Mouse (Mus musculus): ENCODE measurements around the gene Pkn1. TPM values are rescaled to one million over a fixed set of nuclear protein-coding genes. Genes with fewer than 3 reads are reported as not detected.

The Pkn1 gene
- total and polyA plus RNA-seq, 2 experiments from 2014 or later: 14.2 to 44.2 TPM

DNA sequence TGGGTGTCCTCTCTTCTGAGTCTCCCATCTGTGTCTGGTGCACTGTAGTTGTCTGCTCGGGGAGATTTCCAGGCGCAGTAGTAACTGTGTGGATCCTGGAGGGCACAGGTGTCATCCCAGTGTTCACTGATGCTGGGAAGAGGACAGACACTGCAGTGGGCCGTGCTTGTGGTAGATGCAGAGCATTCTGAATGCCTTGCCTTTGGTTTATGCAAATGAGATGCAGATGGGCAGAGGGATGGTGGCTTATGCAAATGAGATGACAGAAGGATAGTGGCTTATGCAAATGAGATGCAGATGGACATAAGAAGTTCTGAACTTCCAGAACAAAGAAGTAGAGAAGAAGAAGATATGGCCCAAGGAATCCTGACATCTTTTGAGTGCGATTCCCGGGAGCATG is 32.9 kb upstream of the Pkn1 start:
- ATAC-seq (ENCODE audit: insufficient read depth, low read depth): no peak
- 82% methylated on average over 5 of the region's 5 CpGs for WGBS
- no peak for TF ChIP-seq CTCF (IDR thresholded peaks at IDR 0.05; ENCODE audit: low read depth)
- no peak for TF ChIP-seq EP300 (IDR thresholded peaks at IDR 0.05; ENCODE audit: low read depth)
- Histone ChIP-seq H3K4me2 (ENCODE audit: low read depth, low read length) (no peak overlapping the region), H3K9me3 (replicated peaks; ENCODE audit: control insufficient read depth, low read length) (no peaks in the 10 kb centered on the region), H3K27ac (ENCODE audit: low read depth) (no peak overlapping the region), H3K36me3 (replicated peaks; ENCODE audit: control insufficient read depth, insufficient read depth, low read length) (peaks cover 69% of the 10 kb centered on the region), H3K4me3 (ENCODE audit: low read depth, low read length) (no peak overlapping the region), H3K27me3 (ENCODE audit: control insufficient read depth, insufficient read depth, low read length) (no peaks in the 10 kb centered on the region), H3K9ac (replicated peaks; ENCODE audit: low read depth, low read length) (no peak overlapping the region), H3K4me1 (ENCODE audit: control insufficient read depth, insufficient read depth) (no peaks in the 10 kb centered on the region)
- no peak for DNase-seq (ENCODE audit: low spot score)

DNA sequence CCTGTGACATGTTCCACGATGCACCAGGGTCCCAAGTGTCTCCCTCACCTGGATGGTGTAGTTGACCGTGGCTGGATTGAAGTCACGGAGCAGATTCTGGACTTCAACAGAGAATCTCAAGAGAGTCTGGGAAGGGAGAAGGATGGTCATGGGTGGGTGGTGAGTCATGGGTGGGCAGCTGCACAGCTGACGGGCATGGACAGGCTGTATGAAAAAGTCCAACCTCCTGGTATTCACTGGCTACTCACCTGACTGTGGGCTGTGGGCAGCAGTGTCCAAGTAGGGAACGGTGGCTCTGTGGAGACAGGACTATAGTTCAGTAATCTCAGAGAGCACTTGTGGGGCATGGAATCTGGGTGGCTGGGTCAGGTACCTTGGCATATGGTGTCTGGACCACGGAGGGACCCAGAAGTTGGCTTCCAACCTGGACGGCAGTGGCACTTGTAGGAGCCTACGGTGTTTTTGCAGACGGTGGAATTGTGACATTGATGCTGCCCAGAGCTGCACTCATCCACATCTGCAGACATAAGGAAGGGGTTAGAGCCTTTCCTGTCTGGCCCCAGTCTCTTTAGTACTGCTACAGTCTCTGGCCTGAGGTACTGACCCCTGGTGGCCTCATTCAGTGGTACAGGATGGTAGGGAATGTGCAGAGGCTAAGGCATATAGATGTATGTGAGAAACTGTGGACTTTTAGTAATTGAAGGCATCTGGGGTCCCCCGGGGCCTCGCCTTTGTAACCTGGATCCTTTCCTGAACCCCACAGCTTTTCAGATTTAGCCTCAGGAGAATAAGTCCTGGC is 30.2 kb upstream of the Pkn1 start:
- ATAC-seq (ENCODE audit: insufficient read depth, low read depth): peak; percentile 62; the same call in 1 of the 2 replicates

DNA sequence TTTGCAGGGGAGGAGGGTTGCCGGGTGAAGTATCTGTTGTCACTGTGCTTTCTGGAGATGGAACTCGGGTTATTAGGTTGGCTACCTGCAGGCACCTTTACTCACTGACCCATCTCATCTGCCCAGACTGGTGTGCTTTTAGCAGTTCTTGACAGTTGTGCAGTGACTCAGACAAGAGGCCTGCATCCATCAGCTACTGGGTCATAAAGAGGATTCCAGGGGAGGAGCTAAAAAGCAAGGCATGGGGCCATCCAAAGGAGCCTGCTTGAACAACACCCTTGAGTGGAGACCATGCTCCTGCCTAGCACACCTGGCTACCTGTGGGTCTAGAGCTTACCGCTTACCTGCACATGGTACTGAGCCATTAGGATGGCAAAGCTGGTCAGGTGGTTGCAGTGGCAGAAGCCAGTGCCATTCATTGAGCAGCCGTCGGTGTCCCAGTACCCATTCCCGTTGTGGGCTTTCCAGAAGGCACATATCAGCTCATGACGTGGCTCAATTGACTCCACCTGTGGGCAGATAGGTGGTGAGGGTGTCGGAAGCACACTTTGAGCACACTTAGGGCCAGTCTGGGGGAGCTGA is 26.6 kb upstream of the Pkn1 start:
- DNase-seq (ENCODE audit: low spot score) (no peak), ATAC-seq (ENCODE audit: insufficient read depth, low read depth) (no peak)
- WGBS: 90% methylated on average over 8 of the region's 8 CpGs
- Histone ChIP-seq H3K9me3 (replicated peaks; ENCODE audit: control insufficient read depth, low read length) (no peaks in the 10 kb centered on the region), H3K4me3 (ENCODE audit: low read depth, low read length) (no peak overlapping the region), H3K27ac (ENCODE audit: low read depth) (no peak overlapping the region), H3K9ac (replicated peaks; ENCODE audit: low read depth, low read length) (no peak overlapping the region), H3K36me3 (replicated peaks; ENCODE audit: control insufficient read depth, insufficient read depth, low read length) (peaks cover 92% of the 10 kb centered on the region), H3K27me3 (ENCODE audit: control insufficient read depth, insufficient read depth, low read length) (no peaks in the 10 kb centered on the region), H3K4me1 (ENCODE audit: control insufficient read depth, insufficient read depth) (no peaks in the 10 kb centered on the region), H3K4me2 (ENCODE audit: low read depth, low read length) (no peak overlapping the region)
- TF ChIP-seq CTCF (IDR thresholded peaks at IDR 0.05; ENCODE audit: low read depth): no peak
- no peak for TF ChIP-seq EP300 (IDR thresholded peaks at IDR 0.05; ENCODE audit: low read depth)

More for the DNA sequence above, 30.2 kb upstream of the Pkn1 start:
- DNase-seq (ENCODE audit: low spot score): no peak
- H3K36me3 ChIP-seq (replicated peaks; ENCODE audit: control insufficient read depth, insufficient read depth, low read length): peaks cover 89% of the 10 kb centered on the region
- H3K27me3 ChIP-seq (ENCODE audit: control insufficient read depth, insufficient read depth, low read length): no peaks in the 10 kb centered on the region
- H3K4me1 ChIP-seq (ENCODE audit: control insufficient read depth, insufficient read depth): no peaks in the 10 kb centered on the region
- H3K27ac ChIP-seq (ENCODE audit: low read depth): no peak overlapping the region
- no peak overlapping the region for H3K9ac ChIP-seq (replicated peaks; ENCODE audit: low read depth, low read length)
- no peak overlapping the region for H3K4me3 ChIP-seq (ENCODE audit: low read depth, low read length)
- no peaks in the 10 kb centered on the region for H3K9me3 ChIP-seq (replicated peaks; ENCODE audit: control insufficient read depth, low read length)
- WGBS: 67% methylated on average over 11 of the region's 11 CpGs
- no peak for TF ChIP-seq EP300 (IDR thresholded peaks at IDR 0.05; ENCODE audit: low read depth)
- TF ChIP-seq CTCF (IDR thresholded peaks at IDR 0.05; ENCODE audit: low read depth): peak; percentile 72
- no peak overlapping the region for H3K4me2 ChIP-seq (ENCODE audit: low read depth, low read length)

DNA sequence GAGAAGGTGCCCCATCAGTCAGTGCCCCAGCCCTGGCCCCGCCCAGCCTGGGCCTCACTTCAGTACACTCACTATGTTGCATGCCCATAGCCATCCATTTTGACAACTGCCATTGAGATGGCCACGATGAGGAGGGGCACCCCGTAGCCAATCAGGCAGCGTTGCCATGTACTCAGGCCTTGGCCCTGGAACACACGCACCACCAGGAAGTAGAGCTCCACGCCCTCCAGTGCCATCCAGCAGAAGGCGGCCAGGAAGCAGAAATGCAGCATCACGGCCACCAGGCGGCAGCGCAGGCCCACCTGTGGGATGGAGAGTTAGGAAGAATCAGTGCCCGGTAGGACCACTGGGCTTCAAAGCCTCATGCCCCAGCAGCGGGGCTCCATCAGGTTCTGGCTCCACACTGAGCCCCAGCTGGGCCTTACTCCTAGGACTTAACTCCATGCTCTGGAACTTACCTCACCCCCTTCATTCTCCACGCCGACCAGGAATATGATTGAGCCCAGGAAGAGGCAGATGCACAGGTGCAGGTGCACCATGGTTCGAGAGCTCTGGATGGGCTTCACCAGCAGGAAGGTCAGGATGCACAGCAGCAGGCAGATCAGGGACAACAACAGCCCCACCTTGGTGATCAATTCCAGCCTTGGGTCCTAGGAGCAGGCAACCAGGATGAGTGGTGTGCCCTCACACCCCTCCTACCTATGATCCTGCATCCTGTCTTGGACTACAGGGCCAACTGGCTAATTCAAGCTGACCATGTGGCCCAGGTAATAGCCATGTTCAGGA is 25.9 kb upstream of the Pkn1 start:
- no peaks in the 10 kb centered on the region for H3K4me1 ChIP-seq (ENCODE audit: control insufficient read depth, insufficient read depth)
- H3K9me3 ChIP-seq (replicated peaks; ENCODE audit: control insufficient read depth, low read length): no peaks in the 10 kb centered on the region
- no peak overlapping the region for H3K9ac ChIP-seq (replicated peaks; ENCODE audit: low read depth, low read length)
- WGBS: 40% methylated on average over 15 of the region's 15 CpGs
- DNase-seq (ENCODE audit: low spot score) (peak; percentile 74), ATAC-seq (ENCODE audit: insufficient read depth, low read depth) (peak; percentile 67)
- H3K4me3 ChIP-seq (ENCODE audit: low read depth, low read length): no peak overlapping the region
- no peaks in the 10 kb centered on the region for H3K27me3 ChIP-seq (ENCODE audit: control insufficient read depth, insufficient read depth, low read length)
- peaks cover 92% of the 10 kb centered on the region for H3K36me3 ChIP-seq (replicated peaks; ENCODE audit: control insufficient read depth, insufficient read depth, low read length)
- H3K4me2 ChIP-seq (ENCODE audit: low read depth, low read length): no peak overlapping the region
- H3K27ac ChIP-seq (ENCODE audit: low read depth): no peak overlapping the region
- TF ChIP-seq CTCF (IDR thresholded peaks at IDR 0.05; ENCODE audit: low read depth) (peak; percentile 96), EP300 (IDR thresholded peaks at IDR 0.05; ENCODE audit: low read depth) (no peak)

DNA sequence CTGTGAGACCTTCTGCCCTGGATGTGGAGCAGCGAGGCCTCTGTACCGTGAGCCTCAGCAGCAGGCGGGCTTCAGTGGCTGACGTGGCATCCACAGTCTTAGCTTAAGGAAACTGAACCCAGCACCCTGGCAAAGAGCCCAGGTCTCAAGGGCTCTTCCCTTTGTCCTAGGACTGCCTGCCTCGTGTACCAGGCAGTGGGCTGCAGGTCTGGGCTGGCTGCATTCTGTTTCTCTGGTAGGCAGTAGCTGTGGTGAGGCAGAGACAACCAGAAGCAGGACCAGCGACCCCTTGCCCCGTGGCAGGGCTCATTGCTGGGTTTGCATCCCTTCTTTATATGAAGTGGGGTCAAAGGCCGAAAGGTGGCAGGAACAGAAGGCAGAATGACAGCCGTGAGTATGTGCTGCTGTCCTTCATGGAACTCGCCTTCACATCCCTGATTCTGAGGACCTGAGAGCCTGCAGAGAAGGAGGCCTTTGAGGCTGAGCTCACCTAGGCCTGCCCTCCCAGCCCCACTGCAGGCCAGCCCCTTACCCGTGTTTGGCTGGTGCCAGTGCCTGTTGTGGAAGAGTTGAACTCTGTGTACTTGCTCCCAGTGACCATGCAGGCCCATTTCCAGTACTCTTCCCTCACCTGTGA is 24.6 kb upstream of the Pkn1 start:
- TF ChIP-seq EP300 (IDR thresholded peaks at IDR 0.05; ENCODE audit: low read depth): no peak
- TF ChIP-seq CTCF (IDR thresholded peaks at IDR 0.05; ENCODE audit: low read depth): no peak
- Histone ChIP-seq H3K4me2 (ENCODE audit: low read depth, low read length) (no peak overlapping the region), H3K4me1 (ENCODE audit: control insufficient read depth, insufficient read depth) (no peaks in the 10 kb centered on the region), H3K36me3 (replicated peaks; ENCODE audit: control insufficient read depth, insufficient read depth, low read length) (peaks cover 89% of the 10 kb centered on the region), H3K4me3 (ENCODE audit: low read depth, low read length) (no peak overlapping the region), H3K9me3 (replicated peaks; ENCODE audit: control insufficient read depth, low read length) (no peaks in the 10 kb centered on the region), H3K27ac (ENCODE audit: low read depth) (no peak overlapping the region), H3K9ac (replicated peaks; ENCODE audit: low read depth, low read length) (no peak overlapping the region), H3K27me3 (ENCODE audit: control insufficient read depth, insufficient read depth, low read length) (no peaks in the 10 kb centered on the region)
- no peak for ATAC-seq (ENCODE audit: insufficient read depth, low read depth)
- DNase-seq (ENCODE audit: low spot score): no peak
- 74% methylated on average over 11 of the region's 11 CpGs for WGBS
